Mouse (Mus musculus) embryonic facial prominence, embryonic 12.5 days (tissue): ENCODE measurements around the gene Mapk3. TPM values are rescaled to one million over a fixed set of nuclear protein-coding genes. Genes with fewer than 3 reads are reported as not detected.

Experiments used
- ATAC-seq: fragments of 200-750 bp; cut with Nextera tagmentation; 2 replicates; pipeline ENCODE4 v1.8.0; 2017; ENCODE audit not compliant: insufficient number of reproducible peaks, insufficient read depth, low FRiP score, low TSS enrichment
- H3K27ac ChIP-seq: fragments of 300-500 bp; sonication (generic); 2 replicates; pipeline ENCODE4 v1.5.1; 2016; ENCODE audit warnings: mild to moderate bottlenecking
- H3K27me3 ChIP-seq: fragments of 300-500 bp; sonication (generic); 2 replicates; pipeline ENCODE4 v1.6.1; 2016; ENCODE audit warnings: mild to moderate bottlenecking, moderate library complexity
- H3K36me3 ChIP-seq: fragments of 300-500 bp; sonication (generic); 2 replicates; pipeline ENCODE4 v1.6.1; 2016; ENCODE audit warnings: mild to moderate bottlenecking
- H3K4me1 ChIP-seq: fragments of 300-500 bp; sonication (generic); 2 replicates; pipeline ENCODE4 v1.6.1; 2016
- H3K4me2 ChIP-seq: fragments of 300-500 bp; sonication (generic); replicated peaks from 2 replicates; pipeline ENCODE4 v1.6.1; 2016; ENCODE audit warnings: mild to moderate bottlenecking, moderate library complexity
- H3K4me3 ChIP-seq: fragments of 300-500 bp; sonication (generic); 2 replicates; pipeline ENCODE4 v1.5.1; 2016; ENCODE audit warnings: mild to moderate bottlenecking
- H3K9ac ChIP-seq: fragments of 300-500 bp; sonication (generic); 2 replicates; pipeline ENCODE4 v1.6.1; 2016; ENCODE audit warnings: mild to moderate bottlenecking, moderate library complexity
- H3K9me3 ChIP-seq: fragments of 300-500 bp; sonication (generic); 2 replicates; pipeline ENCODE4 v1.6.1; 2016; ENCODE audit warnings: mild to moderate bottlenecking, moderate library complexity
- WGBS: fragments of 180-500 bp; shearing (Covaris S2); methylation state at CpG from one replicate; pipeline ENCODE4 v1.1.7; 2016; 5-methylcytosine and 5-hydroxymethylcytosine counted together
- polyA plus RNA-seq: library from polyadenylated mRNA; unstranded; fragments of >200 nt; fragmentation: Nextera tagmentation; extraction: Ambion mirVana; gene quantifications from 2 replicates; pipeline ENCODE4 v1.2.1, GENCODE M21; 2016

Mapk3 gene
- polyA plus RNA-seq, 1 experiment from 2014 or later, result 52.2 TPM

DNA sequence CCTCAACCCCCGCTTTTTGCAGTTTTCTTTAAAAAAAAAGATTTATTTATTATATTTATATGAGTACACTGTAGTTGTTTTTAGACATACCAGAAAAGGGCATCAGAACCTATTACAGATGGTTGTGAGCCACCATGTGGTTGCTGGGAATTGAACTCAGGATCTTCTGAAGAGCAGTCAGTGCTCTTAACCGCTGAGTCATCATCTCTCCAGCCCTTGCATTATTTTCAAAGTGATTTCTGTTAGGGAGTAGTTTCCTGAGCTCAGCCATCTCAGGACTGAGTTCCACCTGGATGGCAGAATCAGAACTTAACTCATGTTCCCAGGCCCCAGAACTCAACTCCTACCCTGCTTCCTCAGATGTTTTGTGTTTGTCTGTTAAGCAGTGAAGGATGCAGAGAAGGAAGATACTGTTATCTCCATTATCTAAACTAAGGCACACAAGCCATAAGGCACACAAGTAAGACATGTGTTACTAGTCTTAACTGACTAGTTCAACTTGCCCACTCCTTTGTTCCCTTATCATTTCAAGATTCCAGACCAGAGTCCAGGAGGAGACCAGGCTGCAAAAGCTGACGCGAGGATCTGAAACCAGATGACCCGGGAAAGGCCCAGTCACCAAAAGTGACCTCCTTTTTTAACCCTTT, 50.4 kb downstream of the Mapk3 start:
- H3K9ac ChIP-seq, result peak overlapping the region; percentile 76; the same call in 1 of the 2 replicates
- peak overlapping the region; percentile 82 for H3K4me2 ChIP-seq

More for the DNA sequence above, 50.4 kb downstream of the Mapk3 start:
- Histone ChIP-seq H3K27ac (no peak overlapping the region; the same call in 1 of the 2 replicates), H3K4me1 (peaks cover 21% of the 10 kb centered on the region), H3K36me3 (peaks cover 4% of the 10 kb centered on the region; the same call in 1 of the 2 replicates), H3K27me3 (no peaks in the 10 kb centered on the region), H3K9me3 (no peaks in the 10 kb centered on the region), H3K4me3 (peak overlapping the region; percentile 71; the same call in 1 of the 2 replicates)
- no peak for ATAC-seq
- 55% methylated on average over 5 of the region's 5 CpGs for WGBS

Other genes with a start within 250 kb of the Mapk3 start
- 186 and 200 TPM in 2 replicates for gene Eif3c, start 193.2 kb upstream of the Mapk3 start, polyA plus RNA-seq
- 0.59 and 0.96 TPM in 2 replicates for gene Apobr, start 174.7 kb upstream of the Mapk3 start, polyA plus RNA-seq
- gene Cln3, start 173.8 kb upstream of the Mapk3 start, polyA plus RNA-seq, result 33.3 and 34.4 TPM in 2 replicates
- not detected in 2 replicates for gene Il27, start 164.7 kb upstream of the Mapk3 start, polyA plus RNA-seq
- gene Nupr1, start 128.7 kb upstream of the Mapk3 start, polyA plus RNA-seq, result 4.3 and 5.6 TPM in 2 replicates
- 43.6 and 48.2 TPM in 2 replicates for gene Sgf29, start 110.3 kb upstream of the Mapk3 start, polyA plus RNA-seq
- 0.97 and 1.6 TPM in 2 replicates for gene Sult1a1, start 83.2 kb upstream of the Mapk3 start, polyA plus RNA-seq
- 138 and 141 TPM in 2 replicates for gene Bola2, start 64.2 kb upstream of the Mapk3 start, polyA plus RNA-seq
- 13.4 and 13.5 TPM in 2 replicates for gene Slx1b, start 63.8 kb upstream of the Mapk3 start, polyA plus RNA-seq
- gene Coro1a, start 51.8 kb upstream of the Mapk3 start, polyA plus RNA-seq, result 37.8 and 39.0 TPM in 2 replicates
- gene Gdpd3, start 6.7 kb downstream of the Mapk3 start, polyA plus RNA-seq, result 1.00 and 1.6 TPM in 2 replicates
- 118 and 119 TPM in 2 replicates for gene Ypel3, start 17.4 kb downstream of the Mapk3 start, polyA plus RNA-seq
- gene Tbx6, start 21.9 kb downstream of the Mapk3 start, polyA plus RNA-seq, result 0.61 and 0.85 TPM in 2 replicates
- 362 and 385 TPM in 2 replicates for gene Ppp4c, start 32.9 kb downstream of the Mapk3 start, polyA plus RNA-seq
- gene Fam57b, start 38.1 kb downstream of the Mapk3 start, polyA plus RNA-seq, result 1.2 and 2.0 TPM in 2 replicates
- gene 4930451I11Rik, start 72.0 kb downstream of the Mapk3 start, polyA plus RNA-seq, result not detected in 2 replicates
- 2.1 and 2.8 TPM in 2 replicates for gene Doc2a, start 87.8 kb downstream of the Mapk3 start, polyA plus RNA-seq
- gene Hirip3, start 102.4 kb downstream of the Mapk3 start, polyA plus RNA-seq, result 43.7 and 45.6 TPM in 2 replicates
- gene Ino80e, start 102.8 kb downstream of the Mapk3 start, polyA plus RNA-seq, result 96.7 and 99.6 TPM in 2 replicates
- gene Taok2, start 125.1 kb downstream of the Mapk3 start, polyA plus RNA-seq, result 57.7 and 61.3 TPM in 2 replicates
- gene Tmem219, start 163.3 kb downstream of the Mapk3 start, polyA plus RNA-seq, result 18.6 and 22.2 TPM in 2 replicates
- 20.6 and 25.0 TPM in 2 replicates for gene Kctd13, start 169.3 kb downstream of the Mapk3 start, polyA plus RNA-seq
- gene Asphd1, start 190.0 kb downstream of the Mapk3 start, polyA plus RNA-seq, result 0.55 and 0.77 TPM in 2 replicates
- 0.97 and 1.8 TPM in 2 replicates for gene Sez6l2, start 191.0 kb downstream of the Mapk3 start, polyA plus RNA-seq
- 88.0 and 94.0 TPM in 2 replicates for gene Cdipt, start 216.3 kb downstream of the Mapk3 start, polyA plus RNA-seq
- 0.53 and 1.6 TPM in 2 replicates for gene Cdiptos, start 216.5 kb downstream of the Mapk3 start, polyA plus RNA-seq